Mouse (Mus musculus) spleen, adult 10 weeks (tissue): ENCODE data around the gene Col19a1. TPM values are rescaled to one million over a fixed set of nuclear protein-coding genes. Genes with fewer than 3 reads are reported as not detected.

Source experiments
- polyA plus RNA-seq: library from polyadenylated mRNA; stranded (reverse); fragments of 350-450 nt; fragmentation: Illumina TruSeq; extraction: RNeasy Lipid Tissue Mini Kit (QIAGEN cat#74804); gene quantifications from one replicate; pipeline ENCODE4 v1.2.3, GENCODE M21; 2015; ENCODE audit warnings: low replicate concordance; ENCODE audit not compliant: insufficient read depth

Col19a1 gene
- polyA plus RNA-seq, result 0.39 TPM

GRCm38 (mm10) chr1:24587141-24587541 is at the start of gene Col19a1:
TSS of gene Col19a1 (minus strand) at chr1:24587472.

Other genes with a start within 250 kb of the Col19a1 start
- gene Lmbrd1, start 91.2 kb upstream of the Col19a1 start, polyA plus RNA-seq, result 122 TPM